Mouse (Mus musculus) limb, embryonic 11.5 days (tissue): ENCODE data around the gene Gabrd. TPM values are rescaled to one million over a fixed set of nuclear protein-coding genes. Genes with fewer than 3 reads are reported as not detected.

Experiments used
- ATAC-seq: fragments of 200-750 bp; cut with Nextera tagmentation; 2 replicates; pipeline ENCODE4 v1.8.0; 2017; ENCODE audit warnings: low read depth; ENCODE audit not compliant: insufficient number of reproducible peaks, low FRiP score, low TSS enrichment
- DNase-seq: peaks from one replicate; pipeline ENCODE4 v3.0.0-alpha.2; 2015; ENCODE audit warnings: low spot score
- H3K27ac ChIP-seq: fragments of 300-500 bp; sonication (generic); replicated peaks from 2 replicates; pipeline ENCODE4 v1.5.1; 2014; ENCODE audit warnings: low read depth, mild to moderate bottlenecking, low read length
- H3K27me3 ChIP-seq: fragments of 300-500 bp; sonication (generic); 2 replicates; pipeline ENCODE4 v1.6.1; 2014; ENCODE audit warnings: mild to moderate bottlenecking, low read length, mixed read lengths; ENCODE audit not compliant: control insufficient read depth, insufficient read depth
- H3K36me3 ChIP-seq: fragments of 300-500 bp; sonication (generic); 2 replicates; pipeline ENCODE4 v1.6.1; 2014; ENCODE audit warnings: mild to moderate bottlenecking, low read length, moderate library complexity, mixed read lengths; ENCODE audit not compliant: control insufficient read depth, insufficient read depth
- H3K4me1 ChIP-seq: fragments of 300-500 bp; sonication (generic); 2 replicates; pipeline ENCODE4 v1.6.1; 2014; ENCODE audit warnings: low read length, mixed read lengths; ENCODE audit not compliant: control insufficient read depth, insufficient read depth
- H3K4me2 ChIP-seq: fragments of 300-500 bp; sonication (generic); 2 replicates; pipeline ENCODE4 v1.6.1; 2014; ENCODE audit warnings: low read depth, mild to moderate bottlenecking, moderate library complexity; ENCODE audit not compliant: severe bottlenecking
- H3K4me3 ChIP-seq: fragments of 300-500 bp; sonication (generic); 2 replicates; pipeline ENCODE4 v1.5.1; 2014; ENCODE audit warnings: low read depth, low read length
- H3K9ac ChIP-seq: fragments of 300-500 bp; sonication (generic); 2 replicates; pipeline ENCODE4 v1.6.1; 2014; ENCODE audit warnings: mild to moderate bottlenecking, low read length
- H3K9me3 ChIP-seq: fragments of 300-500 bp; sonication (generic); 2 replicates; pipeline ENCODE4 v1.6.1; 2016; ENCODE audit warnings: low read length; ENCODE audit not compliant: control insufficient read depth
- WGBS: fragments of 180-500 bp; shearing (Covaris S2); extraction: QIAGEN DNeasy Blood & Tissue Kit; methylation state at CpG from one replicate; pipeline ENCODE4 v1.1.7; 2014; 5-methylcytosine and 5-hydroxymethylcytosine counted together
- polyA plus RNA-seq: library from polyadenylated mRNA; unstranded; fragments of >200 nt; fragmentation: Nextera tagmentation; extraction: Ambion mirVana; gene quantifications from 2 replicates; pipeline ENCODE4 v1.2.1, GENCODE M21; 2014

The Gabrd gene
- polyA plus RNA-seq, 1 experiment from 2014 or later, result 0.08 TPM

DNA sequence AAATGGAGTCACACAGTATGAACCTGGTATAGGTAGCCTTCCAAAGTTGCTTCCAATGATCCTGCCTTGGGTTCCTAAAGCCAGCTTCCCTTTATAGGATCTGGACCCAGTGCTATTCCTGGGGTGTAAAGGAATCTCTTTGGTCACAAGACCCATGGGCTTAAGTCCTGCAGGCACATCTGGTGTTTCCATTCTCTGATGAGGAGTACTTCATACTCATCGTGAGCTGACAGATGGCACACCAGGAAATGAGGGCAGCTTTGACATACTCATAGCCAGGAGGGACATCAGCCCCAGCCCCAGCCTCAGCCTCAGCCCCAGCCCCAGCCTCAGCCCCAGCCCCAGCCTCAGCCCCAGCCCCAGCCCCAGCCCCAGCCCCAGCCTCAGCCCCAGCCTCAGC, 4.6 kb upstream of the Gabrd start:
- H3K4me1 ChIP-seq, result peaks cover 4% of the 10 kb centered on the region
- no peaks in the 10 kb centered on the region for H3K36me3 ChIP-seq
- H3K27me3 ChIP-seq, result peaks cover 11% of the 10 kb centered on the region
- no peak overlapping the region for H3K27ac ChIP-seq
- 62% methylated on average over 1 of the region's 1 CpGs for WGBS
- no peak for DNase-seq
- no peak overlapping the region for H3K4me2 ChIP-seq
- H3K4me3 ChIP-seq, result no peak overlapping the region
- no peak for ATAC-seq
- no peak overlapping the region for H3K9ac ChIP-seq
- H3K9me3 ChIP-seq, result no peaks in the 10 kb centered on the region

DNA sequence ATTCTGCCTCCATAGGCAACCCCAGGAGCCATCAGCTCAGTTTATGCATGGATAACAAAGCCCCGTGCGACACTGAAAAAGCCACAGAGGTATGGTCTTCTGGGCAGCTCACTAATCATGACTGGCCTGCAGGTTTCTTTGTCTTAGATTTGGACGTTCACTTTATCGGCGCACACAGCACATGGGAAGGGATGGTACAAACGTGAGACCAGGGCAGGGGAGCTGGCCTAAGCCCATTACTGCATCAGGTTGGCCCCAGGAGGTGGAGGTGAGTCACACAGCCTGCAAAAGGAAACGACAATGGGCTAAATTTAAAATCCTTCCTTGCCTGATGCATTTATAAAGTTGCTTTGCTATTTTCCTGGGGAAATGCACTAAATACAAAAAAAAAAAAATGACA, 3.2 kb upstream of the Gabrd start:
- WGBS, result 77% methylated on average over 7 of the region's 7 CpGs
- H3K27ac ChIP-seq, result no peak overlapping the region
- H3K36me3 ChIP-seq, result no peaks in the 10 kb centered on the region
- H3K4me1 ChIP-seq, result peaks cover 4% of the 10 kb centered on the region
- H3K27me3 ChIP-seq, result peaks cover 21% of the 10 kb centered on the region
- DNase-seq, result no peak
- H3K4me2 ChIP-seq, result no peak overlapping the region
- no peak overlapping the region for H3K4me3 ChIP-seq
- H3K9ac ChIP-seq, result no peak overlapping the region
- no peaks in the 10 kb centered on the region for H3K9me3 ChIP-seq
- no peak for ATAC-seq

DNA sequence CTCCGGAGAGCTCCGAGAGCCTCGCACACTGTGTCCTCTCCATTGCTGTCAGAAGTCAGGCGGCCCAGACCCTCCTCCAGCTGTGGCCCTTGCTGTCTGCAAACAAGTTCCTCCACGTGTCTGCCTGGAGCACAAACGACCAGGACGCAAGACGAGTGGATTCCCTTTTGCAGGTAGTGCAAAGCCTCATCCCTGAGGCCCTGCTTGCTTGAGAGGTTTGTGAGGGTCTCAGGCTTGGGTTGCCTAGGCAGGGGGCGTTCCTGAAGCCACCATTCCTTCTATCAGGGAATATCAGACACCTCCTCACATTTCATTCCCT, 269 bp upstream of the Gabrd start:
- no peak for ATAC-seq
- peak; percentile 24 for DNase-seq
- peaks cover 4% of the 10 kb centered on the region for H3K4me1 ChIP-seq
- H3K9me3 ChIP-seq, result no peaks in the 10 kb centered on the region
- no peak overlapping the region for H3K27ac ChIP-seq
- H3K9ac ChIP-seq, result no peak overlapping the region
- H3K27me3 ChIP-seq, result peaks cover 21% of the 10 kb centered on the region
- H3K4me2 ChIP-seq, result peak overlapping the region; percentile 60
- H3K4me3 ChIP-seq, result peak overlapping the region; percentile 28
- H3K36me3 ChIP-seq, result no peaks in the 10 kb centered on the region
- WGBS, result 5% methylated on average over 9 of the region's 9 CpGs

DNA sequence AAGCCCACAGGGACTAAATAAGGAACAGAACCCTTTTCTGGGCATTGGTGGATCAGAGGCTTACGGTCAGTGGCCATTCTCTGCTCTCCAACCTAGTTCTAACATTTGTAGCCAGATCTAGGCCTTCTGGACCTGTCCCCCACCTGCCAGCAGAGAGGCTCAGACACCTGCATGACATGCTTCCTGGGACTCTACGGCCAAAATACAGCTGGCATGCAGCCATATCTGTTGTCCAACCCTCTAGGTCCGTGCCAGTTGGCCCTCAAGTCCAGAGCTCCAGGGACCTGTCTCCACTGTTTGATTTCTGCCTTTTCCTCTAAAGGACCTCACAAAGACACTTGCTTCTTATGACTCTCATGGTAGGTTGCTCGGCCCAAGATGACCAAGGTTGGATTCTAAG, 1.2 kb downstream of the Gabrd start:
- 83% methylated on average over 4 of the region's 4 CpGs for WGBS

GRCm38 (mm10) chr4:155395471-155395870, 2.4 kb downstream of the Gabrd start:
- Histone ChIP-seq H3K9me3 (no peaks in the 10 kb centered on the region), H3K4me1 (peaks cover 4% of the 10 kb centered on the region), H3K27me3 (peaks cover 21% of the 10 kb centered on the region), H3K9ac (no peak overlapping the region), H3K27ac (no peak overlapping the region), H3K4me2 (no peak overlapping the region), H3K36me3 (no peaks in the 10 kb centered on the region), H3K4me3 (no peak overlapping the region)
- 85% methylated on average over 5 of the region's 5 CpGs for WGBS
- ATAC-seq (no peak), DNase-seq (no peak)

More for the DNA sequence above, 1.2 kb downstream of the Gabrd start:
- H3K27ac ChIP-seq, result no peak overlapping the region
- H3K4me1 ChIP-seq, result peaks cover 4% of the 10 kb centered on the region
- no peaks in the 10 kb centered on the region for H3K36me3 ChIP-seq
- H3K9me3 ChIP-seq, result no peaks in the 10 kb centered on the region
- H3K4me2 ChIP-seq, result no peak overlapping the region
- peaks cover 21% of the 10 kb centered on the region for H3K27me3 ChIP-seq
- no peak overlapping the region for H3K9ac ChIP-seq
- ATAC-seq (no peak), DNase-seq (no peak)
- H3K4me3 ChIP-seq, result no peak overlapping the region

DNA sequence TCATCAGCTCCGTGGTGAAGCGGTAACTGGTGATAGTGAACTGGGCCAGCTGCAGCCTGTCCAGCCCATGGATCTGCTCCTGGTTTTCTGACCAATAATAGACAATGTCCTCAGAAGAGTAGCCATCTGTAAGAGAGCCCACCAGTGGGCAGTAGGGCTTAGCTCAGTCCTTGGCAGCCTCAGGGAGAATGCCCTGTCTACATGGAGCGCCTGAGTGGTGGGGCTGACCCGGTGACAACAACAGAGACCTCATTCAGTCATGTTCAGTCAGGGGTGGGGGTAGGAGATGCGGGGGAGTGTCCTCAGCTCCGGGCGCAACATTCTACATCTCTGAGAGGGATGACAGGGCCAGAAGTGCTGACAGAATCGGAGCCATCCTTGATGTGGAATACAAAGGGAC, 10.7 kb downstream of the Gabrd start:
- WGBS, result 86% methylated on average over 8 of the region's 8 CpGs

GRCm38 (mm10) chr4:155383326-155383725, 14.6 kb downstream of the Gabrd start:
- Histone ChIP-seq H3K4me2 (no peak overlapping the region), H3K9ac (no peak overlapping the region), H3K4me1 (no peaks in the 10 kb centered on the region), H3K27me3 (no peaks in the 10 kb centered on the region), H3K9me3 (no peaks in the 10 kb centered on the region), H3K27ac (no peak overlapping the region), H3K4me3 (no peak overlapping the region), H3K36me3 (no peaks in the 10 kb centered on the region)
- DNase-seq, result no peak
- ATAC-seq, result no peak
- 79% methylated on average over 4 of the region's 4 CpGs for WGBS

More for the DNA sequence above, 10.7 kb downstream of the Gabrd start:
- no peak overlapping the region for H3K4me3 ChIP-seq
- H3K36me3 ChIP-seq, result no peaks in the 10 kb centered on the region
- H3K9me3 ChIP-seq, result no peaks in the 10 kb centered on the region
- H3K27me3 ChIP-seq, result no peaks in the 10 kb centered on the region
- no peak overlapping the region for H3K27ac ChIP-seq
- no peak overlapping the region for H3K4me2 ChIP-seq
- DNase-seq, result no peak
- H3K9ac ChIP-seq, result no peak overlapping the region
- H3K4me1 ChIP-seq, result no peaks in the 10 kb centered on the region
- no peak for ATAC-seq

DNA sequence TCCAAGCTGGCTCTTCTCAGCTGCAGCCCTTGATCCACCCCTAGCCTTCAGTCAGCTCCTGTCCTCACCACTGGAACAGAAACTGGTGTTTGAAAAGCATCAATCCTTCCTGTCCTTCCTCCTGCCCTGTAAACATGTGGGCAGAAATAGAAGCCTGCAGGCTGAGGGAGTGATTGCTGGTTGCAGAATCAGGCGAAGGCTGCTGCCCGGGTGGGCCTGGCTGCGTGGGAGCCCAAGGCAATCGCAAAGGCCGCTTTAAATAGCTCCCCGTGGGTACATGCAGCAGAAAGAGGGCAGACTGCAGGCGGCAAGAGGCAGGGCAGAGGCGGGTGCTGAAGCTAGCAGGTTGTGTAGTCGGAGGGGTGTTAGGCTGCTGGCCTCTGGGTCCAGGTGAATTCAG, 15.2 kb downstream of the Gabrd start:
- H3K27me3 ChIP-seq, result no peaks in the 10 kb centered on the region
- no peaks in the 10 kb centered on the region for H3K36me3 ChIP-seq
- DNase-seq (no peak), ATAC-seq (no peak)
- H3K9ac ChIP-seq, result no peak overlapping the region
- H3K4me1 ChIP-seq, result no peaks in the 10 kb centered on the region
- H3K9me3 ChIP-seq, result no peaks in the 10 kb centered on the region
- H3K4me2 ChIP-seq, result no peak overlapping the region
- WGBS, result 39% methylated on average over 9 of the region's 9 CpGs
- no peak overlapping the region for H3K4me3 ChIP-seq
- no peak overlapping the region for H3K27ac ChIP-seq

- ATAC-seq, result no peak
Measured at GRCm38 (mm10) chr4:155381974-155382373, 15.9 kb downstream of the Gabrd start.

More at GRCm38 (mm10) chr4:155381974-155382373, 15.9 kb downstream of the Gabrd start:
- no peak overlapping the region for H3K27ac ChIP-seq
- no peaks in the 10 kb centered on the region for H3K9me3 ChIP-seq
- no peak overlapping the region for H3K4me3 ChIP-seq
- 46% methylated on average over 7 of the region's 7 CpGs for WGBS
- H3K9ac ChIP-seq, result no peak overlapping the region
- no peaks in the 10 kb centered on the region for H3K36me3 ChIP-seq
- H3K4me1 ChIP-seq, result no peaks in the 10 kb centered on the region
- H3K4me2 ChIP-seq, result no peak overlapping the region
- H3K27me3 ChIP-seq, result no peaks in the 10 kb centered on the region
- no peak for DNase-seq
